Mouse (Mus musculus) small intestine, adult 2 months (tissue): ENCODE data around the gene Tbc1d32. TPM values are rescaled to one million over a fixed set of nuclear protein-coding genes. Genes with fewer than 3 reads are reported as not detected.

ENCODE experiments used
- H3K27ac ChIP-seq: fragments of 200-500 bp; 2 replicates; pipeline ENCODE4 v1.5.1; 2012; ENCODE audit warnings: low read depth, low read length, control low read depth, inconsistent platforms; ENCODE audit not compliant: insufficient read depth
- H3K27me3 ChIP-seq: fragments of 200-500 bp; 2 replicates; pipeline ENCODE4 v1.6.1; 2012; ENCODE audit warnings: mild to moderate bottlenecking, moderate library complexity, low read length, inconsistent platforms; ENCODE audit not compliant: control insufficient read depth, insufficient read depth
- H3K36me3 ChIP-seq: fragments of 200-500 bp; 2 replicates; pipeline ENCODE4 v1.6.1; 2012; ENCODE audit warnings: mild to moderate bottlenecking, low read length, control low read depth, inconsistent platforms; ENCODE audit not compliant: control insufficient read depth, insufficient read depth
- H3K4me1 ChIP-seq: fragments of 200-500 bp; 2 replicates; pipeline ENCODE4 v1.6.1; 2012; ENCODE audit warnings: low read length, inconsistent platforms, mixed read lengths; ENCODE audit not compliant: control insufficient read depth, insufficient read depth, insufficient read length
- H3K4me3 ChIP-seq: fragments of 200-500 bp; 2 replicates; pipeline ENCODE4 v1.5.1; 2012; ENCODE audit warnings: low read depth, mild to moderate bottlenecking, control low read depth, inconsistent platforms, low read length, moderate library complexity
- CTCF ChIP-seq: fragments of 200-500 bp; IDR thresholded peaks from 2 replicates; pipeline ENCODE4 v1.5.1; 2012; ENCODE audit warnings: low read depth, mild to moderate bottlenecking, control low read depth, inconsistent platforms, low read length, moderate library complexity, mixed read lengths; ENCODE audit not compliant: insufficient replicate concordance, insufficient read length; ENCODE audit errors: extremely low read depth
- POLR2A ChIP-seq: fragments of 200-500 bp; IDR thresholded peaks from 2 replicates; pipeline ENCODE4 v1.6.1; 2012; ENCODE audit warnings: low read depth, mild to moderate bottlenecking, control low read depth, inconsistent platforms, low read length, moderate library complexity
- WGBS: fragments of 180-500 bp; shearing (Covaris S2); methylation state at CpG from one replicate; pipeline ENCODE4 v1.1.7; 2018; 5-methylcytosine and 5-hydroxymethylcytosine counted together
- polyA plus RNA-seq: library from polyadenylated mRNA; depleted of rRNA; stranded (reverse); fragments of >200 nt; gene quantifications from 2 replicates; pipeline ENCODE4 v1.2.3, GENCODE M21; 2012; rRNA removed

The Tbc1d32 gene
- polyA plus RNA-seq, 1 experiment: 0.22 TPM

DNA sequence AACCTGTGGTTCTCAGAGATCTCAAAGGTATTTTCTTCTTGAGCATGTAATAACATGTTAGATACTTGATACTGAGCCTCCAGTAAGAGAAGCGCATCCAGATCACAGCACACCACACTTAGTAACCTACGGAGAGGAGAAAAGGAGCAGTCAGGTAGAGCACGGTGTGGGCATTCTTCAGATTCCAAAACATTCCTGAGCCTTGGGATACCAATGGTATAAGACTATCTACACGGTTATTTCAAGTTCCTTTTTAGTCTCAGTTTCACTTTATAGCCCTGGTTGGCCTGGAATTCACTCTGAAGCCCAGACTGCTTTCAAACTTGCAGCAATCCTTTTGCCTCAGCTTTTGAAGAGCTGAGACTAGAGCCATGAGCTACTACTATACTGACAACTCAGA is 138.8 kb downstream of the Tbc1d32 start:
- H3K4me1 ChIP-seq: no peaks in the 10 kb centered on the region
- TF ChIP-seq CTCF (no peak), POLR2A (no peak)
- H3K36me3 ChIP-seq: no peaks in the 10 kb centered on the region
- no peak overlapping the region for H3K27ac ChIP-seq
- WGBS: 80% methylated on average over 4 of the region's 4 CpGs
- no peak overlapping the region for H3K4me3 ChIP-seq
- no peaks in the 10 kb centered on the region for H3K27me3 ChIP-seq

DNA sequence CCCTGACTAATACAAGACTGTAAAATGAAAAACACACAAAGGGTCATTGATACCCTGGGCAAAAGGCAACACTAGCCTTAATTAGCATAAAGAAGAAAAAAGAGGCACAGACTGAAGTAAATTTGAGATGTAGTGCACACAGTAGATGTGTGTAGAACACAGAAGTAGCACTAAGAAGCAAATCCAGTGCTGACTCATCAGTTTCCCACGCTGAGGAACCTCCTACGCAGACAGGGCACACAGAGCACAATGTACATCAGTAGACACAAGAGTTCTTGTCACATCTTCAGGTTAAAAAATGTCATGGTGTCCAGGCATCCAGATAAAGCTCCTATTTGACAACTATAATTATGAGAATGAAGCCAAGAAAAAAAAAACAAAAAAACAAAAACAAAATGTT is 165.7 kb downstream of the Tbc1d32 start:
- WGBS: 96% methylated on average over 2 of the region's 2 CpGs

DNA sequence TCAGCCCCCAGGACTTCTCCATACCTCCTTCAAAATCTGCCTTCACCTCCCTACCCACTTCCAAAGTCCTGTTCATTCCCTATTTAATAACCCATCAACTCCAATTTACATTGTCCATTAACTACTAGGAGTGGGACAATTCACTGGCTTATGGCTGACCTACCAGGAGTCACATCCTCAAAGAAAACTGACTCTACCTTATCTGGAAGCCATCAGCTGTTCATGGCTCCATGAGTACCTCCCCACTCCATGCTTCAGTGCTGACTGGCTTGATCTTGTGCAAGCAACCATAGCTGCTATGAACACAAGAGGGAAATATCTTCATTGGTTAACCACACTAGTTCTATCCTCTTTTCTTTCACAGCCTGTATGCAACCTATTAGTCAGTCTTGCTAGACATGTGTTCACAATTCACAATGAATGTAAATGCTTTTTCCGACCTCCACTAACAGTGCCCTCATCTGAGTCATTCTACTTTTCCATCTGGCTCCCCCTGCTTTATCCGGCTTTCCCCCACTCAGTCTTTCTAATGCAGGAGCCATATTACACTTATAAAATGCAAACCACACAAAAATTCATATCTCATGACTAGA is 167.2 kb downstream of the Tbc1d32 start:
- TF ChIP-seq POLR2A (no peak), CTCF (no peak)
- 86% methylated on average over 2 of the region's 2 CpGs for WGBS

More for the DNA sequence above, 165.7 kb downstream of the Tbc1d32 start:
- Histone ChIP-seq H3K4me3 (no peak overlapping the region), H3K4me1 (no peaks in the 10 kb centered on the region), H3K36me3 (no peaks in the 10 kb centered on the region), H3K27ac (no peak overlapping the region), H3K27me3 (no peaks in the 10 kb centered on the region; the same call in 1 of the 2 replicates)
- TF ChIP-seq POLR2A: no peak
- TF ChIP-seq CTCF: no peak

DNA sequence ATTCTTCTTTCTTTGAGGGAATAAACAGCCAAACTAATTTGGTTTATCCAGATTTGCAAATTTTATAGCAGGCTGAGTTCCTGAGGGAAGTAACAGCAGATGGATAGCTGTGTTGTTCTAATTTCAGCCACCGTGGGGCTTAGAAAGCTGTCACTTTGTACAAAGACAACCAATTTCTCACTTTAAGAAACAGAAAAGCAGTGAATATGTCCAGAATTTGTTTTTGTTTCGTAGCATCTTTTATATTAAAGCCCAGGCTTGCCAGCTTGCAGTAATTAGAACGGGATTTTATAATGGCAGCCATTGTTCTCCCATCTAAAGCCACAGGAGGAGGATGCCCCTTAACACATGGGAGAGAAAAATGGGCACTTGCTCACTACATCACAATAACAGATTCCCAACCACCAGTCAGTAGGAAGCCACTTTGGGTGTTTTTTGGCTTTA is 169.5 kb downstream of the Tbc1d32 start:
- H3K36me3 ChIP-seq: no peaks in the 10 kb centered on the region
- no peak for TF ChIP-seq POLR2A
- no peak for TF ChIP-seq CTCF
- H3K4me1 ChIP-seq: no peaks in the 10 kb centered on the region
- WGBS: 83% methylated on average over 3 of the region's 3 CpGs
- H3K27me3 ChIP-seq: no peaks in the 10 kb centered on the region
- H3K4me3 ChIP-seq: no peak overlapping the region
- H3K27ac ChIP-seq: no peak overlapping the region

More for the DNA sequence above, 167.2 kb downstream of the Tbc1d32 start:
- Histone ChIP-seq H3K36me3 (no peaks in the 10 kb centered on the region), H3K27me3 (no peaks in the 10 kb centered on the region), H3K4me3 (no peak overlapping the region), H3K4me1 (no peaks in the 10 kb centered on the region), H3K27ac (no peak overlapping the region)

DNA sequence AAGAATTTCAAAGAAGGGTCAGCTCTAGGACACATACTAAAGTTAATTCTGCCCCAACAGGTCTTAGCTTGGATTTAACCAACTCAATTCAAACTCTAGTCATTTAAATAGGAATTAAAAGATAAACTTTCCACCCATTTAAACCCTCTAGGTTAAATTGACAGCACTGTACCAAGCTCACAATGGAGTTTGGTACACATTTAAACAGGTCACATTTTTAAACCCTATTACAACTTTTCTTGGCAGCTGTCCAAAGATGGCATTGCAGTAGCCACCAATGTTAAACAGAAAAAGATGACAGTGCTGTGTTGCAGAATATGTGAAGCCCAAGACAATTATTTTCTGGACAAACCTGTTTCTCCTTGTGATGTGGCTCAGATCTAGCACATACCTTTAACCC is 203.1 kb downstream of the Tbc1d32 start:
- Histone ChIP-seq H3K4me3 (no peak overlapping the region), H3K4me1 (no peaks in the 10 kb centered on the region), H3K36me3 (no peaks in the 10 kb centered on the region), H3K27me3 (no peaks in the 10 kb centered on the region), H3K27ac (no peak overlapping the region)
- TF ChIP-seq POLR2A (no peak), CTCF (no peak)

DNA sequence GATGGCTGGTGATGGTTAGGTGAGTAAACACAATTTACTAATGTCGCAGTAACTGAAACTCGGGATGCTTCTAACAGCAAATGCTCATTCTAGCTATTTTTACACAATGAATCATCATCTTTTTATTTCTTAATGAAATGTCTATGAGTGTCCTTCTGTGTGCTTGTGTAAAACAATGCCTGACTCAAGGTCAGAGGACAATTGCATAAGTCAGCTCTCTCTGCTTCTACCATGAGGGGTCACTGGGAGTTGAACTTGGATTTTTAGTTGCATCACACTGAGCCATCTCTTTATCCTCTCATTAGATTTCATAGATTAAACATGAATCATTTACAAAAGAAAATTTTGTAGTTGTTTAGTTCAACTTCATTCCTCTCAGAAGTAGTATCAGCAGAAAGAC is 203.9 kb downstream of the Tbc1d32 start:
- Histone ChIP-seq H3K27me3 (no peaks in the 10 kb centered on the region), H3K4me1 (no peaks in the 10 kb centered on the region), H3K36me3 (no peaks in the 10 kb centered on the region), H3K4me3 (no peak overlapping the region), H3K27ac (no peak overlapping the region)
- WGBS: 96% methylated on average over 2 of the region's 2 CpGs
- no peak for TF ChIP-seq POLR2A
- no peak for TF ChIP-seq CTCF

DNA sequence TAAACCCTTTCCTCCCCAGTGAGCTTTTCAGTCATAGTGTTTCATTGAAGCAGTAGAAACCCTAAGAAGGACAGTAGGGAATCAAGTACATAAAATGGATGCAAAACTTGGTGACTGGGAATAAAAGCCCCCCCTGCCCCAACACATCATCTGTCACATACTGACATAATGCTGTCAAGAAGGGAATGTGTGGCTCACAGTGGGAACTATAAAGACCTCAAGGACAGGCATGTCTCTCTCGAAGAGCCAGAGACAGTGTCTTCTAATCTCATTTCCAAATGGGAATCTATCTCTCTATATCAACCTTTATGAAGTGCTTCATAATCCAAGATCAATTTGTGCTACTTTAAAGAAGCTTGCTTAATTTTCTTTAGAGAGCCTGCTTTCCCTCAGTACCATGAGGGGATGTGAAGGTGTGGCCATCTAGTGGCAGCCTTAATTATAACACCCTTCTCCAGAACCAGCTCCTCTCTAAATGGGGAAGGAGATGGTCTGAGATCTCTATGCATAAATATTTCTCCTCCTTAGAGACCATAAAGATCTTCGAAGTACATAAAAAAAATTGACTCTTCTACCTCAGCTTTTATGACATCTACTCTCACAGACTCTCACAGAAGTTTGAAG is 248.5 kb downstream of the Tbc1d32 start:
- H3K36me3 ChIP-seq: no peaks in the 10 kb centered on the region
- H3K27me3 ChIP-seq: no peaks in the 10 kb centered on the region
- TF ChIP-seq CTCF (no peak), POLR2A (no peak)
- H3K4me1 ChIP-seq: no peaks in the 10 kb centered on the region
- H3K4me3 ChIP-seq: no peak overlapping the region
- WGBS: 35% methylated on average over 2 of the region's 2 CpGs
- H3K27ac ChIP-seq: no peak overlapping the region

DNA sequence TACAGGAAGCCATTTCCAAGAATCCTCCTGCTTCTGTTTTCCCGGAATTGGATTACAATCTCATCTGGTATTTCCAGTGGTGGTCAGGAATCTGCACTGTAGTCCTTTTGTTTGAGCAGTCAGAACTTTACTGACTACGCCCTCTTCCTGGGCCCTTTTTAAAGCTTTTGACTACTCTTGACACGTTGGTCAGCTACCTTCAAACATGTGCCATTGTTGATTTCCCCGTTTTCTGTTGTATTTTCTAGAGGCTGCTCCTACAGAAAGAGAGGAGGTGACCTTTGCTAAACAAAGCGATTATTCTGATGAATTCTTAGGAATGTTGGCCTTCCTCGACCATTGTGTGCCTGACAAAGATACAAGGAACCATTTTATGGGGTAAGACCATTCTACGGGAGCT is 250.5 kb downstream of the Tbc1d32 start:
- no peaks in the 10 kb centered on the region for H3K4me1 ChIP-seq
- H3K27me3 ChIP-seq: no peaks in the 10 kb centered on the region
- H3K27ac ChIP-seq: no peak overlapping the region
- H3K4me3 ChIP-seq: no peak overlapping the region
- no peaks in the 10 kb centered on the region for H3K36me3 ChIP-seq
- TF ChIP-seq CTCF (no peak), POLR2A (no peak)
- 72% methylated on average over 7 of the region's 7 CpGs for whole genome bisulfite sequencing

Other genes with a start within 250 kb of the Tbc1d32 start
- 1.4 and 1.7 TPM in 2 replicates for gene Msl3l2, start 121.8 kb downstream of the Tbc1d32 start, polyA plus RNA-seq
- 3.3 and 3.7 TPM in 2 replicates for gene Gja1, start 148.6 kb upstream of the Tbc1d32 start, polyA plus RNA-seq